Mouse (Mus musculus): ENCODE results near the gene Boc.

- no peak for TF ChIP-seq CTCF (IDR thresholded peaks at IDR 0.05)
- TF ChIP-seq EP300 (IDR thresholded peaks at IDR 0.05; ENCODE audit: insufficient read depth, low read depth, low read length), result no peak
Observed at GRCm38 (mm10) chr16:44508772-44509171, 49.9 kb downstream of the Boc start.

All from heart, adult 2 months (tissue).